22 mouse cellular contexts compared by ENCODE assay signal in genomic region chr7:132494263-132494662, GRCm38 (mm10).
DNase-seq lines count a peak whose midpoint lies in the region; ATAC-seq and TF ChIP-seq lines count a peak whose summit lies in the region.
"Had no signal": no experiment of that assay in that cellular context is flagged by ENCODE, and none has a peak within 500 bp of the region (broad histone marks: within the 10 kb centered on the region; RNA-seq: fewer than 3 reads in every experiment).

No protein-coding gene starts in this region.

- H3K9me3 ChIP-seq in intestine, embryonic 15.5 days: no peaks in the 10 kb centered on the region
- no peaks in the 10 kb centered on the region for H3K9me3 ChIP-seq in intestine, postnatal 0 days (ENCODE audit: control insufficient read depth)
- no peaks in the 10 kb centered on the region for H3K9me3 ChIP-seq in liver, embryonic 13.5 days (replicated peaks)
- H3K9me3 ChIP-seq: heart, embryonic 15.5 days; limb, embryonic 12.5 days; lung, embryonic 15.5 days; midbrain, embryonic 15.5 days had no signal

- no peaks in the 10 kb centered on the region for H3K4me1 ChIP-seq in intestine, embryonic 15.5 days (replicated peaks)
- H3K4me1 ChIP-seq in intestine, postnatal 0 days (replicated peaks; ENCODE audit: control insufficient read depth, insufficient read depth, low read length): no peaks in the 10 kb centered on the region; the same call in 1 of the 2 replicates
- H3K4me1 ChIP-seq in liver, embryonic 13.5 days (replicated peaks): peaks cover 50% of the 10 kb centered on the region
- H3K4me1 ChIP-seq: limb, embryonic 12.5 days had no signal

- 36% methylated on average over 4 of the region's 4 CpGs for WGBS in intestine, embryonic 15.5 days
- 31% methylated on average over 4 of the region's 4 CpGs for WGBS in intestine, postnatal 0 days
- WGBS in liver, embryonic 13.5 days (ENCODE audit: insufficient replicate concordance): 8% methylated on average over 4 of the region's 4 CpGs

- no peaks in the 10 kb centered on the region for H3K27me3 ChIP-seq in intestine, embryonic 15.5 days (replicated peaks)
- H3K27me3 ChIP-seq in intestine, postnatal 0 days (replicated peaks; ENCODE audit: control insufficient read depth, insufficient read depth, low read length): no peaks in the 10 kb centered on the region
- no peaks in the 10 kb centered on the region for H3K27me3 ChIP-seq in liver, embryonic 13.5 days
- H3K27me3 ChIP-seq: limb, embryonic 12.5 days; lung, embryonic 15.5 days; midbrain, embryonic 15.5 days had no signal

- DNase-seq in liver, embryonic 13.5 days: peak; percentile 75
- DNase-seq in urinary bladder, postnatal 4 days (ENCODE audit: low spot score in 2 of 2): no peak
- no peak for DNase-seq in right cerebral cortex, postnatal 4 days
- no peak for DNase-seq in embryo, embryonic 10 days (ENCODE audit: low spot score)
- DNase-seq: adrenal gland, postnatal 14 days; B cell, adult 2 months; cerebellum, postnatal 10 days; kidney, adult 11 months; kidney, postnatal 10 days; thymus, postnatal 25 days had no signal

- peak; percentile 56; the same call in 1 of the 2 replicates for ATAC-seq in intestine, embryonic 15.5 days
- ATAC-seq in intestine, postnatal 0 days: no peak
- 0 out of 2 replicates have a peak, but pooled peaks have one; percentile 40 for ATAC-seq in erythroblast, adult 5-6 weeks (replicated peaks; ENCODE audit: low FRiP score, poor library complexity, severe bottlenecking)
- ATAC-seq in liver, embryonic 13.5 days (ENCODE audit: low read depth): peak; percentile 86
- ATAC-seq: activated CD4-positive, CD25-positive, alpha-beta regulatory T cell, adult 4 months; forebrain, embryonic 16.5 days; midbrain, embryonic 15.5 days; Patski had no signal

- no peak overlapping the region for H3K4me3 ChIP-seq in intestine, embryonic 15.5 days (replicated peaks)
- no peak overlapping the region for H3K4me3 ChIP-seq in intestine, postnatal 0 days (ENCODE audit: low read depth, low read length)
- peak overlapping the region; percentile 14 for H3K4me3 ChIP-seq in liver, embryonic 13.5 days (replicated peaks)
- H3K4me3 ChIP-seq: heart, embryonic 15.5 days; limb, embryonic 12.5 days; lung, embryonic 15.5 days; midbrain, embryonic 15.5 days had no signal

- no peak overlapping the region for H3K27ac ChIP-seq in intestine, embryonic 15.5 days
- H3K27ac ChIP-seq in intestine, postnatal 0 days (ENCODE audit: low read depth, low read length): no peak overlapping the region
- H3K27ac ChIP-seq in liver, embryonic 13.5 days: peak overlapping the region; percentile 96
- H3K27ac ChIP-seq: heart, embryonic 15.5 days; hindbrain, embryonic 14.5 days; limb, embryonic 12.5 days; lung, embryonic 15.5 days; macrophage; midbrain, embryonic 15.5 days had no signal

- H3K36me3 ChIP-seq in intestine, embryonic 15.5 days: no peaks in the 10 kb centered on the region
- H3K36me3 ChIP-seq in intestine, postnatal 0 days (ENCODE audit: control insufficient read depth, insufficient read depth): no peaks in the 10 kb centered on the region
- H3K36me3 ChIP-seq in liver, embryonic 13.5 days: no peaks in the 10 kb centered on the region
- H3K36me3 ChIP-seq: heart, embryonic 15.5 days; limb, embryonic 12.5 days; lung, embryonic 15.5 days; midbrain, embryonic 15.5 days had no signal

- H3K4me2 ChIP-seq in intestine, embryonic 15.5 days (replicated peaks): no peak overlapping the region
- H3K4me2 ChIP-seq in intestine, postnatal 0 days (replicated peaks; ENCODE audit: low read depth): no peak overlapping the region
- peak overlapping the region; percentile 63 for H3K4me2 ChIP-seq in liver, embryonic 13.5 days
- H3K4me2 ChIP-seq: heart, embryonic 15.5 days; hindbrain, embryonic 14.5 days; limb, embryonic 12.5 days; lung, embryonic 15.5 days; midbrain, embryonic 15.5 days had no signal

- H3K9ac ChIP-seq in intestine, embryonic 15.5 days: no peak overlapping the region
- H3K9ac ChIP-seq in intestine, postnatal 0 days (ENCODE audit: low read depth, low read length): no peak overlapping the region
- peak overlapping the region; percentile 62 for H3K9ac ChIP-seq in liver, embryonic 13.5 days
- H3K9ac ChIP-seq: heart, embryonic 15.5 days; hindbrain, embryonic 14.5 days; limb, embryonic 12.5 days; lung, embryonic 15.5 days; midbrain, embryonic 15.5 days had no signal

- no peak for TF ChIP-seq CTCF in intestine, postnatal 0 days (IDR thresholded peaks at IDR 0.05; ENCODE audit: low read depth)
